Mouse (Mus musculus) CH12.LX (cell line): ENCODE measurements around the gene Slc26a3. TPM values are rescaled to one million over a fixed set of nuclear protein-coding genes. Genes with fewer than 3 reads are reported as not detected.

ENCODE experiments used
- DNase-seq: peaks from one replicate; pipeline ENCODE4 v3.0.0-alpha.2; 2013; ENCODE audit errors: extremely low read depth
- H3K27ac ChIP-seq: 2 replicates; pipeline ENCODE4 v1.5.1; 2012; ENCODE audit warnings: low read depth, mild to moderate bottlenecking, control low read depth, moderate library complexity; ENCODE audit not compliant: insufficient read depth
- H3K27me3 ChIP-seq: replicated peaks from 2 replicates; pipeline ENCODE3; 2012; ENCODE audit warnings: inconsistent platforms
- H3K36me3 ChIP-seq, 2 experiments: replicated peaks in 1 of 2; 2 replicates each; pipeline versions ENCODE3 to v1.6.1; 2012; ENCODE audit warnings: inconsistent platforms in 1 of 2, low read length in 1 of 2, mild to moderate bottlenecking in 1 of 2, mixed read lengths in 1 of 2, moderate library complexity in 1 of 2; ENCODE audit not compliant: control insufficient read depth in 1 of 2, insufficient read depth in 1 of 2
- H3K4me1 ChIP-seq, 2 experiments: 2 replicates each; pipeline ENCODE4 v1.6.1; 2012; ENCODE audit warnings: inconsistent platforms in 1 of 2, moderate library complexity in 1 of 2; ENCODE audit not compliant: insufficient read depth in 2 of 2, control insufficient read depth in 1 of 2
- H3K4me2 ChIP-seq: 2 replicates; pipeline ENCODE4 v1.6.1; 2012; ENCODE audit warnings: low read depth, mild to moderate bottlenecking, control low read depth; ENCODE audit not compliant: poor library complexity, insufficient read depth, severe bottlenecking
- H3K4me3 ChIP-seq, 3 experiments: fragments of 150-350 bp in 1 of 3; sonication (generic) in 1 of 3; replicated peaks in 1 of 3; 2 replicates each; pipeline versions ENCODE3 to v1.5.1; 2011 to 2012; ENCODE audit warnings: low read depth in 2 of 3, low read length in 2 of 3, mild to moderate bottlenecking in 2 of 3, moderate library complexity in 2 of 3, control low read depth in 1 of 3, improper control_type of control experiment in 1 of 3, inconsistent platforms in 1 of 3, mixed read lengths in 1 of 3; ENCODE audit not compliant: poor library complexity in 1 of 3
- H3K79me2 ChIP-seq: replicated peaks from 2 replicates; pipeline ENCODE4 v1.6.1; 2012; ENCODE audit warnings: mild to moderate bottlenecking, moderate library complexity; ENCODE audit not compliant: control insufficient read depth, poor library complexity, insufficient read depth, severe bottlenecking; ENCODE audit errors: extremely low read depth
- H3K9ac ChIP-seq: 2 replicates; pipeline ENCODE4 v1.6.1; 2012; ENCODE audit warnings: low read depth, mild to moderate bottlenecking, control low read depth, moderate library complexity; ENCODE audit not compliant: insufficient read depth
- H3K9me3 ChIP-seq: replicated peaks from 2 replicates; pipeline ENCODE3; 2012; ENCODE audit warnings: low read length, inconsistent platforms, mixed read lengths
- BHLHE40 ChIP-seq: IDR thresholded peaks from 2 replicates; pipeline ENCODE4 v1.6.1; 2011; ENCODE audit warnings: mild to moderate bottlenecking, low read depth, low read length, improper control_type of control experiment
- CHD1 ChIP-seq: IDR thresholded peaks from 2 replicates; pipeline ENCODE4 v1.6.1; 2012; ENCODE audit warnings: low read depth, low read length, improper control_type of control experiment, inconsistent platforms
- CHD2 ChIP-seq: IDR thresholded peaks from 2 replicates; pipeline ENCODE4 v1.6.1; 2011; ENCODE audit warnings: low read length, improper control_type of control experiment
- CTCF ChIP-seq, 2 experiments: IDR thresholded peaks in 1 of 2; conservative IDR thresholded peaks in 1 of 2; 2 replicates each; pipeline ENCODE4 v1.5.1; 2011 to 2012; ENCODE audit warnings: low read depth in 2 of 2, low read length in 2 of 2, improper control_type of control experiment in 1 of 2, inconsistent platforms in 1 of 2, mild to moderate bottlenecking in 1 of 2, moderate library complexity in 1 of 2
- E2F4 ChIP-seq: IDR thresholded peaks from 2 replicates; pipeline ENCODE4 v1.6.1; 2011; ENCODE audit warnings: low read depth, low read length, improper control_type of control experiment; ENCODE audit not compliant: insufficient replicate concordance
- EP300 ChIP-seq: IDR thresholded peaks from 2 replicates; pipeline ENCODE4 v1.6.1; 2011; ENCODE audit warnings: low read length, improper control_type of control experiment
- ETS1 ChIP-seq: conservative IDR thresholded peaks from 2 replicates; pipeline ENCODE4 v1.6.1; 2012; ENCODE audit warnings: low read depth, mild to moderate bottlenecking, inconsistent platforms, low read length, improper control_type of control experiment, moderate library complexity
- GABPA ChIP-seq: IDR thresholded peaks from 2 replicates; pipeline ENCODE4 v1.6.1; 2012; ENCODE audit warnings: low read depth, low read length, improper control_type of control experiment, inconsistent platforms; ENCODE audit not compliant: insufficient replicate concordance
- IRF4 ChIP-seq: IDR thresholded peaks from 2 replicates; pipeline ENCODE4 v1.6.1; 2014; ENCODE audit warnings: low read depth, mild to moderate bottlenecking, inconsistent platforms, low read length, improper control_type of control experiment
- JUN ChIP-seq: IDR thresholded peaks from 2 replicates; pipeline ENCODE4 v1.6.1; 2011; ENCODE audit warnings: low read depth, mild to moderate bottlenecking, low read length, improper control_type of control experiment, moderate library complexity; ENCODE audit not compliant: insufficient read depth
- JUND ChIP-seq: conservative IDR thresholded peaks from 2 replicates; pipeline ENCODE4 v1.6.1; 2011; ENCODE audit warnings: low read depth, low read length, improper control_type of control experiment
- KAT2A ChIP-seq: IDR thresholded peaks from 2 replicates; pipeline ENCODE4 v1.6.1; 2012; ENCODE audit warnings: low read length, improper control_type of control experiment, inconsistent platforms; ENCODE audit not compliant: insufficient replicate concordance
- MAFK ChIP-seq: IDR thresholded peaks from 2 replicates; pipeline ENCODE4 v1.6.1; 2011; ENCODE audit warnings: low read length, improper control_type of control experiment; ENCODE audit not compliant: insufficient replicate concordance
- MAX ChIP-seq: IDR thresholded peaks from 2 replicates; pipeline ENCODE4 v1.6.1; 2011; ENCODE audit warnings: low read length, improper control_type of control experiment
- MAZ ChIP-seq: IDR thresholded peaks from 2 replicates; pipeline ENCODE4 v1.6.1; 2012; ENCODE audit warnings: low read depth, mild to moderate bottlenecking, inconsistent platforms, low read length, improper control_type of control experiment, moderate library complexity
- MEF2A ChIP-seq: IDR thresholded peaks from 2 replicates; pipeline ENCODE4 v1.6.1; 2014; ENCODE audit warnings: low read depth, mild to moderate bottlenecking, inconsistent platforms, low read length, improper control_type of control experiment, borderline replicate concordance
- MYC ChIP-seq: IDR thresholded peaks from 2 replicates; pipeline ENCODE4 v1.6.1; 2011; ENCODE audit warnings: low read depth, mild to moderate bottlenecking, improper control_type of control experiment, low read length
- NRF1 ChIP-seq: IDR thresholded peaks from 2 replicates; pipeline ENCODE4 v1.6.1; 2014; ENCODE audit warnings: low read depth, mild to moderate bottlenecking, inconsistent platforms, low read length, improper control_type of control experiment, moderate library complexity
- PAX5 ChIP-seq: IDR thresholded peaks from 2 replicates; pipeline ENCODE4 v1.6.1; 2012; ENCODE audit warnings: low read length, inconsistent platforms, mixed read lengths
- POLR2A ChIP-seq: IDR thresholded peaks from 2 replicates; pipeline ENCODE4 v1.6.1; 2011; ENCODE audit warnings: low read depth, mild to moderate bottlenecking, improper control_type of control experiment, low read length
- POLR2AphosphoS2 ChIP-seq: IDR thresholded peaks from 2 replicates; pipeline ENCODE4 v1.6.1; 2011; ENCODE audit warnings: low read depth, low read length, improper control_type of control experiment
- RCOR1 ChIP-seq: conservative IDR thresholded peaks from 2 replicates; pipeline ENCODE4 v1.6.1; 2012; ENCODE audit warnings: low read depth, mild to moderate bottlenecking, inconsistent platforms, low read length, improper control_type of control experiment
- SIN3A ChIP-seq: IDR thresholded peaks from 2 replicates; pipeline ENCODE4 v1.6.1; 2012; ENCODE audit warnings: low read length, improper control_type of control experiment, inconsistent platforms
- TBP ChIP-seq: conservative IDR thresholded peaks from 2 replicates; pipeline ENCODE4 v1.6.1; 2011; ENCODE audit warnings: low read depth, low read length, improper control_type of control experiment
- TCF12 ChIP-seq: IDR thresholded peaks from 2 replicates; pipeline ENCODE4 v1.6.1; 2014; ENCODE audit warnings: low read depth, mild to moderate bottlenecking, inconsistent platforms, low read length, improper control_type of control experiment
- USF1 ChIP-seq: IDR thresholded peaks from 2 replicates; pipeline ENCODE4 v1.6.1; 2014; ENCODE audit warnings: low read depth, mild to moderate bottlenecking, inconsistent platforms, low read length, improper control_type of control experiment
- USF2 ChIP-seq: conservative IDR thresholded peaks from 2 replicates; pipeline ENCODE4 v1.6.1; 2011; ENCODE audit warnings: low read depth, low read length, improper control_type of control experiment
- ZC3H11A ChIP-seq: IDR thresholded peaks from 2 replicates; pipeline ENCODE4 v1.6.1; 2012; ENCODE audit warnings: low read depth, mild to moderate bottlenecking, inconsistent platforms, low read length, improper control_type of control experiment
- ZKSCAN1 ChIP-seq: IDR thresholded peaks from 2 replicates; pipeline ENCODE4 v1.6.1; 2012; ENCODE audit warnings: low read depth, inconsistent platforms, low read length, improper control_type of control experiment, borderline replicate concordance
- dilution Hi-C: fragments of 300-500 bp; cut with MboI; formaldehyde crosslinking; loops from 2 replicates; pipeline ENCODE4 v1.14.3; 2020; ENCODE audit warnings: low sequenced_read_pairs; ENCODE audit not compliant: extremely low pct_unique_long_range_greater_than_20kb, extremely low pct_ligation_motif_present
- in situ Hi-C: fragments of 300-500 bp; cut with MboI; formaldehyde crosslinking; loops from 3 replicates; pipeline ENCODE4 v1.14.3; 2019; ENCODE audit warnings: low sequenced_read_pairs, low pct_ligation_motif_present, low pct_unique_long_range_greater_than_20kb, mixed read lengths
- polyA plus RNA-seq: library from polyadenylated mRNA; unstranded; fragments of >175 nt; gene quantifications from 2 replicates; pipeline ENCODE4 v1.2.1, GENCODE M21; 2012; ENCODE audit warnings: low read depth; ENCODE audit not compliant: insufficient read length
- total RNA-seq, 2 experiments: library from RNA; depleted of rRNA; stranded (reverse); fragments of 300-350 nt in 1 of 2; fragments of >200 nt in 1 of 2; gene quantifications; 2 replicates each; pipeline ENCODE4 v1.2.3; 2012 to 2014

Slc26a3 gene
- total and polyA plus RNA-seq, 3 experiments: not detected

DNA sequence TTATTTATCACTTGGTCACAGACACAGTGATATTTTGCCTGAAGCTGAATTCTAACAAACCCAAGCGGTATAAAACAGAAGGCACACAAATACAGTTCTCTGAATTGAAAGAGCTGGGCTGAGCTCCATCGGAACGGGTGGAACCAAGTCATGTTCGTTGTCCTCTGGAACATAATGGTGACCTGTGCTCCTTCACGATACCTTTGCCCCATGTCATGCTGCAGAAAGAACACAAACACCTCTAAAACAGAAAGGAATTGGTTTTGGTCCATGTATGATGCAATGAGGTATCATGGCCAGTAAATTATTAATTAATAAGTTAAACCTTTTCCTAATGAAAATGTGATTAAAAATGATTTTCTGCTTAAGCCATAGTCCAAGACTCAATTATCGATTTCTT, 11.3 kb downstream of the Slc26a3 start:
- H3K79me2 ChIP-seq: no peaks in the 10 kb centered on the region
- no peaks in the 10 kb centered on the region for H3K9me3 ChIP-seq
- no peak for TF ChIP-seq PAX5
- no peak for TF ChIP-seq JUND
- TF ChIP-seq KAT2A: no peak
- no peak for TF ChIP-seq MAFK
- TF ChIP-seq GABPA: no peak
- no peak for TF ChIP-seq MYC
- no peak for TF ChIP-seq RCOR1
- TF ChIP-seq MAX: no peak
- TF ChIP-seq EP300: no peak
- no peak for TF ChIP-seq CTCF (conservative IDR thresholded peaks at IDR 0.05 in 1 of 2, IDR thresholded peaks at IDR 0.05 in 1 of 2; ENCODE audit: low read depth in 2 of 2, low read length in 2 of 2)
- no peak for TF ChIP-seq TBP
- TF ChIP-seq E2F4: no peak
- no peak for TF ChIP-seq POLR2AphosphoS2
- TF ChIP-seq JUN: no peak
- TF ChIP-seq POLR2A: no peak
- no peak for TF ChIP-seq MAZ
- no peak for TF ChIP-seq ZKSCAN1
- TF ChIP-seq CHD1: no peak
- TF ChIP-seq USF1: no peak
- no peak overlapping the region for H3K27ac ChIP-seq
- H3K4me2 ChIP-seq: no peak overlapping the region
- H3K4me3 ChIP-seq: no peak overlapping the region
- in situ Hi-C loops: no loop called here
- H3K4me1 ChIP-seq: no peaks in the 10 kb centered on the region
- DNase-seq: no peak
- dilution Hi-C loops: no loop called here
- no peaks in the 10 kb centered on the region for H3K27me3 ChIP-seq
- no peak overlapping the region for H3K9ac ChIP-seq
- H3K36me3 ChIP-seq: no peaks in the 10 kb centered on the region

DNA sequence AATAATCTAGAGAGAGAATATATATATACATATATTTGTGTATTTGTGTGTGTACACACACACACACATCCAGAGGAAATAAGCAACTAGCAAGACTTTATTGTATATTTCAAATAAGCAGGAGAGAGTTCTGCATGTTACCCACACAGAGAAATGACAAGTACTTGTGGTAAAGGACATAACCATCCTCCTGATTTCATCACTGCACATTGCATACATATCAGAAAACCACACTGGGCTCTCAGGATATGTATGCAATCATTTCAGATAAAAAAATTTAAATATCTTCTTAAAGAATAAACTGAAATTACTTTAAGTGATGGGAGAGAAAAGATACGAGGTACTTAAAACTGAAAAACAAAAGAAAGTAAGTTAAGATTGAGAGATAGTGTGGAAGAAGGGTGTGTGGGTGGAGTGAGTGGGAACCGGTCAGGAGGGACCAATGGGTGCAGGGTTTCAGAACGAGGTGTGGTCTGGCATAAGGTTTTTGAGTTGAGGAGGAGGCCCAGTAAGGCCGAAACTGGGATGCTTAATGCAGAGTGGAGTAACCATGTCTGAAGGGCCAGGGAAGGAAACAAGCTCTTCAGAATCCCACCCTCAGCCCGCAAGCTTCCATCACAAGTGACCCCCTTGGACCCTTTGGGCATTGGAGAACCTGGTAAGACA, 14.0 kb downstream of the Slc26a3 start:
- in situ Hi-C loops (no loop called here), dilution Hi-C loops (no loop called here)
- Histone ChIP-seq H3K79me2 (no peaks in the 10 kb centered on the region), H3K9ac (no peak overlapping the region), H3K4me2 (no peak overlapping the region), H3K27me3 (no peaks in the 10 kb centered on the region), H3K4me3 (no peak overlapping the region), H3K36me3 (no peaks in the 10 kb centered on the region), H3K4me1 (no peaks in the 10 kb centered on the region), H3K9me3 (no peaks in the 10 kb centered on the region), H3K27ac (no peak overlapping the region)
- no peak for DNase-seq
- no peak for TF ChIP-seq USF2
- no peak for TF ChIP-seq NRF1
- no peak for TF ChIP-seq KAT2A
- no peak for TF ChIP-seq TBP
- no peak for TF ChIP-seq SIN3A
- no peak for TF ChIP-seq EP300
- no peak for TF ChIP-seq CHD1
- no peak for TF ChIP-seq ZC3H11A
- no peak for TF ChIP-seq USF1
- no peak for TF ChIP-seq BHLHE40
- TF ChIP-seq MEF2A: no peak
- no peak for TF ChIP-seq IRF4
- TF ChIP-seq JUN: no peak
- TF ChIP-seq ETS1: no peak
- no peak for TF ChIP-seq TCF12
- no peak for TF ChIP-seq POLR2AphosphoS2
- no peak for TF ChIP-seq CHD2
- no peak for TF ChIP-seq PAX5
- no peak for TF ChIP-seq JUND
